Mouse (Mus musculus): ENCODE data around the gene Kirrel. TPM values are rescaled to one million over a fixed set of nuclear protein-coding genes. Genes with fewer than 3 reads are reported as not detected.

The Kirrel gene
- polyA plus RNA-seq, 1 experiment from 2014 or later, result 3.5 TPM

DNA sequence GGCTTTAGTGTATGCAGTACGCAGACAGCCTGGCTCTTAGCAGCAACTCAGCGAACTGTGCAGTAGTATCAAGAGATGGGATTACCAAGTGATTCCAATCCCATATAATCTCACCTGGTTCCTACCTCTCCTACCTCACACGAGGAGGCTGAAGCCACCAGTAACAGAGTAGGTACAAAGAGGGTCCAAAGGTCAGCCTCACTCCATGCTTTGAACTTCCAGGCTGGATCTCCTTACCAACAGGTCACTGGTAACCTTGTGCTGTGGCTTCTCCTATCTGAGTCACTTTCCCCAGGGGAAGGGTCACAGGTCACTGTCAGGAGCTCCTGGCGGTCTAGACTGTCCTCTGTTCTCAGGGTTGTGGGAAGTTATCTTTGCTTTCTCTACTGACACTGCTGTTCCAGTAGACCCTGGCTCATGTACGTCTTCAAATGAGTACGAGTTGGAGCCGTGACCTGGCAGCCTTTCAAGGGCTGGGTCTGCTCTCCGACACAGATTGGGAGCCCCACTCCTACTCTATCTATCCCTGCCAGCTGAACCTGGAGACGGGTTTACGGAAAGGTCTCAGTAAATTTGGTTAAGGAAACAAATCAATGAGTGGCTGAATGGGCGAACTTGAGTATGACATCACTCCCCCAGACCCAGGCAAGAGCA, 42.7 kb downstream of the Kirrel start:
- no peak overlapping the region for H3K4me3 ChIP-seq (ENCODE audit: low read depth, low read length)
- 61% methylated on average over 11 of the region's 11 CpGs for WGBS
- no peaks in the 10 kb centered on the region for H3K27me3 ChIP-seq (replicated peaks; ENCODE audit: insufficient read depth, low read length)
- H3K9me3 ChIP-seq (ENCODE audit: low read length), result no peaks in the 10 kb centered on the region
- ATAC-seq (no peak), DNase-seq (ENCODE audit: low spot score) (no peak)
- H3K4me1 ChIP-seq (ENCODE audit: insufficient read depth, low read depth, low read length), result no peaks in the 10 kb centered on the region
- no peak overlapping the region for H3K9ac ChIP-seq (replicated peaks; ENCODE audit: low read depth)
- no peak overlapping the region for H3K4me2 ChIP-seq (replicated peaks; ENCODE audit: low read depth, low read length)
- H3K27ac ChIP-seq (ENCODE audit: low read length), result no peak overlapping the region
- TF ChIP-seq CTCF (IDR thresholded peaks at IDR 0.05), result no peak
- H3K36me3 ChIP-seq (ENCODE audit: insufficient read depth, low read length), result no peaks in the 10 kb centered on the region

DNA sequence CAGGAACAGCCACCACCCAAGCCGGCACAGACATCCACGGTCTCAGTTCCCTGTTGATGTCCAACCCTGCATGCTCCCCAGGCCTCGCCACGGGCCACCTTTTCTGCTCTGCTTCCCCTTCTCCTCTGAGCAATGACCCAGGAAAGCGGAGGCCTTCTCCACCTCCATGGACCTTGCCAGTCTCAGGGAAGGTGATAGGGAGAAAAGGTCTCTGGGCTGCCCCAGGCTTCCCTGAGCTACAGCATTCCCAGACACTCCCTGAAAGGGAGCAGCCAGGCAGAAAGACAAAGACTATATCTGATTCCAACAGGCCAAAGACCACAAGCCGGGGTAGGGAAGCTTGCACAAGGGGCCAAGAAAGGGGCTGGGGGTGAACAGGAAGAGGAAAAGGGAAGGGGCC, 43.6 kb downstream of the Kirrel start:
- 83% methylated on average over 6 of the region's 6 CpGs for WGBS
- Histone ChIP-seq H3K27ac (ENCODE audit: low read length) (no peak overlapping the region), H3K9ac (replicated peaks; ENCODE audit: low read depth) (no peak overlapping the region)

DNA sequence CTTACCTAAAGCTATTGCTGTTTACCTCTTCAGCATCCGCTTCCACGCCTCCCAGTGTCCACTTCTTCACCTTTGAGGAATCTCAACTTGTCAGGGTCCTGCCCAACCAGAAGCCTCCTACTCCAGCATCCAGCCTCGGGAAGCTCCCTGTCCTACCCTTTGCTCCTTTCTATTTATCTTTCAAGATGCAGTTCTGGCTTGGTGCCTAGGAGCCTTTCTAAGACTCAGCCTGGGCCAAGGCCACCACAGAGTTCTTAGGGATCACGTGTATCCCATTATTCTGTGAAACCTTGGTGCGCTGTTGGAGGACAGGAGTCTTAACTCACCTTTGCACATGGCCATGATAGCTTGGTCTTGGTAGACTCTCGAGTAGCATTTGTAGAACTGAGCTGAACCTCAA, 50.8 kb downstream of the Kirrel start:
- ATAC-seq (no peak), DNase-seq (ENCODE audit: low spot score) (no peak)
- Histone ChIP-seq H3K4me3 (ENCODE audit: low read depth, low read length) (no peak overlapping the region), H3K9me3 (ENCODE audit: low read length) (no peaks in the 10 kb centered on the region), H3K27ac (ENCODE audit: low read length) (no peak overlapping the region), H3K27me3 (replicated peaks; ENCODE audit: insufficient read depth, low read length) (no peaks in the 10 kb centered on the region), H3K9ac (replicated peaks; ENCODE audit: low read depth) (no peak overlapping the region), H3K4me2 (replicated peaks; ENCODE audit: low read depth, low read length) (no peak overlapping the region), H3K36me3 (ENCODE audit: insufficient read depth, low read length) (no peaks in the 10 kb centered on the region), H3K4me1 (ENCODE audit: insufficient read depth, low read depth, low read length) (no peaks in the 10 kb centered on the region)
- TF ChIP-seq EP300 (IDR thresholded peaks at IDR 0.05), result no peak
- TF ChIP-seq CTCF (IDR thresholded peaks at IDR 0.05), result no peak
- WGBS, result 72% methylated on average over 6 of the region's 6 CpGs

More for the DNA sequence above, 43.6 kb downstream of the Kirrel start:
- no peaks in the 10 kb centered on the region for H3K9me3 ChIP-seq (ENCODE audit: low read length)
- DNase-seq (ENCODE audit: low spot score) (no peak), ATAC-seq (no peak)
- H3K4me1 ChIP-seq (ENCODE audit: insufficient read depth, low read depth, low read length), result no peaks in the 10 kb centered on the region
- no peaks in the 10 kb centered on the region for H3K36me3 ChIP-seq (ENCODE audit: insufficient read depth, low read length)
- TF ChIP-seq EP300 (IDR thresholded peaks at IDR 0.05), result no peak
- no peak for TF ChIP-seq CTCF (IDR thresholded peaks at IDR 0.05)
- no peaks in the 10 kb centered on the region for H3K27me3 ChIP-seq (replicated peaks; ENCODE audit: insufficient read depth, low read length)
- H3K4me3 ChIP-seq (ENCODE audit: low read depth, low read length), result no peak overlapping the region
- H3K4me2 ChIP-seq (replicated peaks; ENCODE audit: low read depth, low read length), result no peak overlapping the region

DNA sequence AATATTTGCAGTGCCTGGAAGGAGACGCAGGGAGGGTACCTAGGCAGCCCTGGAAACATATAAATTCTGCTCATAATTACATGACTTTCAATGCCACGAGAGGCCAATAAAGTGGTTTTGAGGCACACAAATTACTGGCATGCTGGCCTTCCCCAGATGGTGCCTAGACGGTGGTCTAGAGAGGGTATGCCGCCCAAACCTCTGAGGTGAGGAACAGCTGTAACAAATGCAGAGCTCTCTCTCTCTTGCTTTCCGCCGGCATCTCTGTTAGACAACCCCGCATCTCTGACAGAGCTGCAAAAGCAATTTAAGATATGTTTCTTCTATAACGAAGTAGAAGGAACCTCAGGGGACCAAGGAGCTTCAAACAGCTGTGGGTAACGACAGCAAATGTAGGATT, 56.3 kb downstream of the Kirrel start:
- DNase-seq (ENCODE audit: low spot score) (no peak), ATAC-seq (no peak)
- no peaks in the 10 kb centered on the region; the same call in 1 of the 2 replicates for H3K4me1 ChIP-seq (ENCODE audit: insufficient read depth, low read depth, low read length)
- WGBS, result 90% methylated on average over 9 of the region's 9 CpGs
- H3K27me3 ChIP-seq (replicated peaks; ENCODE audit: insufficient read depth, low read length), result no peaks in the 10 kb centered on the region
- H3K27ac ChIP-seq (ENCODE audit: low read length), result no peak overlapping the region
- no peak overlapping the region for H3K4me2 ChIP-seq (replicated peaks; ENCODE audit: low read depth, low read length)
- no peaks in the 10 kb centered on the region for H3K9me3 ChIP-seq (ENCODE audit: low read length)
- H3K9ac ChIP-seq (replicated peaks; ENCODE audit: low read depth), result no peak overlapping the region
- H3K4me3 ChIP-seq (ENCODE audit: low read depth, low read length), result no peak overlapping the region
- no peaks in the 10 kb centered on the region for H3K36me3 ChIP-seq (ENCODE audit: insufficient read depth, low read length)
- TF ChIP-seq EP300 (IDR thresholded peaks at IDR 0.05) (no peak), CTCF (IDR thresholded peaks at IDR 0.05) (no peak)

DNA sequence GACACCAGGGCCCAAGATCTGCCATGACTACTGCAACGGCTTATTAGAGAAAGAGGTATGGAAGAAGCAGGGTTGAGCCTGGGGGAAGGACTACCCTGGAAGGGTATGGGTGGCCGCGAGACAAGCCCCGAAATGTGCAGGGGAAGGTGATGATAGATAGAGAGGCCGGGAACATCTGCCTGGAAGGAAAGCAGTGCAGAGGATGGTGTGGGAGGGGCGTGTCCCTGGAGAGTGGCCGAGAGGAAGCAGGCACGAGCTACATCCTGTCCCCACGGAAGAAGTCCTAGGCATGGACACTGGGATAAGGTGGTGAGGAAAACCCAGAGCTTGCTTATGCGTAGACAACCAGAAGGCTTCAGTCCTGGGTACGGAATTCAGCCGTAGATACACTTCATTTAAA, 56.9 kb downstream of the Kirrel start:
- peak; percentile 59 for ATAC-seq
- Histone ChIP-seq H3K27me3 (replicated peaks; ENCODE audit: insufficient read depth, low read length) (no peaks in the 10 kb centered on the region), H3K4me3 (ENCODE audit: low read depth, low read length) (no peak overlapping the region), H3K27ac (ENCODE audit: low read length) (no peak overlapping the region), H3K36me3 (ENCODE audit: insufficient read depth, low read length) (no peaks in the 10 kb centered on the region), H3K4me2 (replicated peaks; ENCODE audit: low read depth, low read length) (no peak overlapping the region), H3K9me3 (ENCODE audit: low read length) (no peaks in the 10 kb centered on the region), H3K9ac (replicated peaks; ENCODE audit: low read depth) (no peak overlapping the region), H3K4me1 (ENCODE audit: insufficient read depth, low read depth, low read length) (no peaks in the 10 kb centered on the region; the same call in 1 of the 2 replicates)
- peak; percentile 42 for DNase-seq (ENCODE audit: low spot score)
- TF ChIP-seq CTCF (IDR thresholded peaks at IDR 0.05), result no peak
- no peak for TF ChIP-seq EP300 (IDR thresholded peaks at IDR 0.05)
- WGBS, result 49% methylated on average over 12 of the region's 12 CpGs

DNA sequence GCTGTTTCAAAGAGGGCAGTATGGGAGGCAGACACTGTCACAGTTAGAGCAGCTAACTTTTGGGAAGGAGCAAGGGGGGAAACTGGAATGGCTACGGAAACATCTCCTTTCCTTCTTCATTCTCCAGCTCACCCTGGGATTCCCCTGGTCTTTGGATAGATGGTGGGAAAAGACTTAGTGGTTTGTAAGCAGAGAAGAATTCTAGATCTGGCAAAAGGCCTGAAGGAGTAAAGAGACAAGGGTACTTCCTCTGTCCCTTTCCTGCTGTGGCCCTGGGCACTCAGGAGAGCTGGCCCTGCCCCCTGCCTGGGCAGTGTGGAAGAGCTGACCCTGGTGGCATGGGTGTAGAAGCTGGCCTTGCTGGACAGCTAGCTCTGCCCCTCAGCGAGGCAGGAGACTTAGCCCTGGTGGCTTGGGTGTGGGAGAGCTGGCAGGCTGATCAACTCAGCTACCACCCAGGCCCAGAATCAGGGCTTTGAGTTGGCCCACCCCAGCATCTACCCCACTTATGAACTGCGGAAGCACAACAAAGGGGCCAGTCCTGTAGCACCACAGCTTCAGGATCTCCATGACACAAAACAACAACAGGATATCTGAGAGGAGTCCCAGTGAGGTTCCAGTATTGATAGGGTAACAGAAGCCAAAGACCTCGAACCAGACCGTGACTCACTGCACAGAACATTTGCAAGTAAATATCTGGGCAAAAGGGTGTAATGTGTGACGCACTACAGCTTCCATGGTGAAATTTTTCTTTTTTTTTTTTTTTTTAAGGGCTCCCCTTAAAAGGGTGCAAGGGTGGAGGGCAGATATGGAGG, 58.6 kb downstream of the Kirrel start:
- Histone ChIP-seq H3K9ac (replicated peaks; ENCODE audit: low read depth) (no peak overlapping the region), H3K4me3 (ENCODE audit: low read depth, low read length) (no peak overlapping the region), H3K27ac (ENCODE audit: low read length) (no peak overlapping the region), H3K27me3 (replicated peaks; ENCODE audit: insufficient read depth, low read length) (no peaks in the 10 kb centered on the region), H3K4me2 (replicated peaks; ENCODE audit: low read depth, low read length) (no peak overlapping the region), H3K36me3 (ENCODE audit: insufficient read depth, low read length) (no peaks in the 10 kb centered on the region), H3K9me3 (ENCODE audit: low read length) (no peaks in the 10 kb centered on the region), H3K4me1 (ENCODE audit: insufficient read depth, low read depth, low read length) (no peaks in the 10 kb centered on the region; the same call in 1 of the 2 replicates)
- peak; percentile 46 for DNase-seq (ENCODE audit: low spot score)
- peak; percentile 48 for ATAC-seq
- WGBS, result 64% methylated on average over 6 of the region's 6 CpGs
- TF ChIP-seq CTCF (IDR thresholded peaks at IDR 0.05) (no peak), EP300 (IDR thresholded peaks at IDR 0.05) (no peak)

Data from lung, postnatal 0 days (tissue).